Mouse (Mus musculus) brain, embryonic 14.5 days (tissue): Measurements from ENCODE around the gene Pdzd8.

ENCODE experiments used
- CTCF ChIP-seq: fragments of 200-500 bp; IDR thresholded peaks from 2 replicates; pipeline ENCODE4 v1.5.1; 2012; ENCODE audit warnings: inconsistent platforms, mild to moderate bottlenecking, moderate library complexity, borderline replicate concordance; ENCODE audit not compliant: insufficient read depth, insufficient read length; ENCODE audit errors: extremely low read depth
- POLR2A ChIP-seq: fragments of 200-500 bp; IDR thresholded peaks from 2 replicates; pipeline ENCODE4 v1.6.1; 2012; ENCODE audit warnings: mild to moderate bottlenecking, inconsistent platforms, borderline replicate concordance; ENCODE audit not compliant: poor library complexity, insufficient read depth, insufficient read length, severe bottlenecking; ENCODE audit errors: extremely low read depth

GRCm38 (mm10) chr19:59350273-59350903 lies 4.8 kb upstream of the Pdzd8 start:
- TF ChIP-seq CTCF (no peak), POLR2A (no peak)
